Mouse (Mus musculus) midbrain, embryonic 11.5 days (tissue): ENCODE data around the gene Synj2. TPM values are rescaled to one million over a fixed set of nuclear protein-coding genes. Genes with fewer than 3 reads are reported as not detected.

Experiments
- ATAC-seq: fragments of 200-750 bp; cut with Nextera tagmentation; 2 replicates; pipeline ENCODE4 v1.8.0; 2017; ENCODE audit warnings: moderate TSS enrichment, moderate library complexity; ENCODE audit not compliant: low FRiP score
- DNase-seq: peaks from one replicate; pipeline ENCODE4 v3.0.0; 2015; ENCODE audit warnings: low spot score; ENCODE audit errors: missing footprints
- H3K27ac ChIP-seq: fragments of 300-500 bp; sonication (generic); 2 replicates; pipeline ENCODE4 v1.5.1; 2014; ENCODE audit warnings: low read depth, low read length
- H3K27me3 ChIP-seq: fragments of 300-500 bp; sonication (generic); 2 replicates; pipeline ENCODE4 v1.6.1; 2014; ENCODE audit warnings: mild to moderate bottlenecking, low read length, moderate library complexity, mixed read lengths; ENCODE audit not compliant: control insufficient read depth, insufficient read depth
- H3K36me3 ChIP-seq: fragments of 300-500 bp; sonication (generic); 2 replicates; pipeline ENCODE4 v1.6.1; 2014; ENCODE audit warnings: mild to moderate bottlenecking, low read length, moderate library complexity, mixed read lengths; ENCODE audit not compliant: control insufficient read depth, insufficient read depth
- H3K4me1 ChIP-seq: fragments of 300-500 bp; sonication (generic); 2 replicates; pipeline ENCODE4 v1.6.1; 2014; ENCODE audit warnings: low read length; ENCODE audit not compliant: control insufficient read depth, insufficient read depth
- H3K4me2 ChIP-seq: fragments of 300-500 bp; sonication (generic); 2 replicates; pipeline ENCODE4 v1.6.1; 2014; ENCODE audit warnings: mild to moderate bottlenecking, moderate library complexity
- H3K4me3 ChIP-seq: fragments of 300-500 bp; sonication (generic); 2 replicates; pipeline ENCODE4 v1.5.1; 2014; ENCODE audit warnings: low read depth, low read length
- H3K9ac ChIP-seq: fragments of 300-500 bp; sonication (generic); 2 replicates; pipeline ENCODE4 v1.6.1; 2014; ENCODE audit warnings: low read length
- H3K9me3 ChIP-seq: fragments of 300-500 bp; sonication (generic); 2 replicates; pipeline ENCODE4 v1.6.1; 2016; ENCODE audit warnings: low read length; ENCODE audit not compliant: control insufficient read depth
- WGBS: fragments of 180-500 bp; shearing (Covaris S2); extraction: QIAGEN DNeasy Blood & Tissue Kit; methylation state at CpG from one replicate; pipeline ENCODE4 v1.1.7; 2014; 5-methylcytosine and 5-hydroxymethylcytosine counted together
- polyA plus RNA-seq: library from polyadenylated mRNA; unstranded; fragments of >200 nt; fragmentation: Nextera tagmentation; extraction: Ambion mirVana; gene quantifications from 2 replicates; pipeline ENCODE4 v1.2.1, GENCODE M21; 2014

The Synj2 gene
- polyA plus RNA-seq, 1 experiment from 2014 or later: 0.74 TPM

- Histone ChIP-seq H3K4me3 (no peak overlapping the region), H3K4me2 (no peak overlapping the region), H3K27me3 (no peaks in the 10 kb centered on the region), H3K9me3 (no peaks in the 10 kb centered on the region), H3K9ac (no peak overlapping the region), H3K27ac (no peak overlapping the region), H3K36me3 (no peaks in the 10 kb centered on the region), H3K4me1 (no peaks in the 10 kb centered on the region)
- 72% methylated on average over 9 of the region's 9 CpGs for WGBS
- DNase-seq (no peak), ATAC-seq (no peak)
Measured at GRCm38 (mm10) chr17:5959802-5960201, 18.7 kb downstream of the Synj2 start.

GRCm38 (mm10) chr17:5963766-5964165 lies 22.7 kb downstream of the Synj2 start:
- Histone ChIP-seq H3K27ac (no peak overlapping the region), H3K9me3 (no peaks in the 10 kb centered on the region), H3K9ac (no peak overlapping the region), H3K36me3 (no peaks in the 10 kb centered on the region), H3K4me1 (no peaks in the 10 kb centered on the region), H3K27me3 (no peaks in the 10 kb centered on the region), H3K4me3 (no peak overlapping the region), H3K4me2 (no peak overlapping the region)
- 91% methylated on average over 8 of the region's 8 CpGs for WGBS
- DNase-seq (no peak), ATAC-seq (no peak)

GRCm38 (mm10) chr17:5965084-5965781 lies 24.2 kb downstream of the Synj2 start:
- no peak for DNase-seq
- H3K9me3 ChIP-seq: no peaks in the 10 kb centered on the region
- no peak overlapping the region for H3K27ac ChIP-seq
- no peak overlapping the region for H3K4me2 ChIP-seq
- no peak overlapping the region for H3K9ac ChIP-seq
- H3K4me3 ChIP-seq: no peak overlapping the region
- H3K36me3 ChIP-seq: no peaks in the 10 kb centered on the region
- 63% methylated on average over 9 of the region's 9 CpGs for WGBS
- no peaks in the 10 kb centered on the region for H3K27me3 ChIP-seq
- peaks cover 6% of the 10 kb centered on the region; the same call in 1 of the 2 replicates for H3K4me1 ChIP-seq
- no peak for ATAC-seq

- H3K4me1 ChIP-seq: peaks cover 6% of the 10 kb centered on the region; the same call in 1 of the 2 replicates
- no peaks in the 10 kb centered on the region for H3K27me3 ChIP-seq
- H3K9me3 ChIP-seq: no peaks in the 10 kb centered on the region
- no peak overlapping the region for H3K4me2 ChIP-seq
- H3K27ac ChIP-seq: no peak overlapping the region
- 73% methylated on average over 5 of the region's 5 CpGs for WGBS
- no peak overlapping the region for H3K9ac ChIP-seq
- ATAC-seq: no peak
- no peak for DNase-seq
- no peak overlapping the region for H3K4me3 ChIP-seq
- no peaks in the 10 kb centered on the region for H3K36me3 ChIP-seq
Measured at GRCm38 (mm10) chr17:5966706-5967105, 25.6 kb downstream of the Synj2 start.

GRCm38 (mm10) chr17:5968562-5968961 lies 27.5 kb downstream of the Synj2 start:
- ATAC-seq: no peak
- no peak overlapping the region for H3K27ac ChIP-seq
- H3K9me3 ChIP-seq: no peaks in the 10 kb centered on the region

GRCm38 (mm10) chr17:5969246-5969645 lies 28.2 kb downstream of the Synj2 start:
- H3K4me3 ChIP-seq: no peak overlapping the region
- no peak overlapping the region for H3K9ac ChIP-seq
- no peak overlapping the region for H3K27ac ChIP-seq
- ATAC-seq (no peak), DNase-seq (no peak)
- H3K27me3 ChIP-seq: no peaks in the 10 kb centered on the region
- no peaks in the 10 kb centered on the region for H3K36me3 ChIP-seq
- 67% methylated on average over 3 of the region's 3 CpGs for WGBS
- peaks cover 6% of the 10 kb centered on the region; the same call in 1 of the 2 replicates for H3K4me1 ChIP-seq
- H3K9me3 ChIP-seq: no peaks in the 10 kb centered on the region
- H3K4me2 ChIP-seq: no peak overlapping the region

More at GRCm38 (mm10) chr17:5968562-5968961, 27.5 kb downstream of the Synj2 start:
- WGBS: 54% methylated on average over 6 of the region's 6 CpGs
- Histone ChIP-seq H3K9ac (no peak overlapping the region), H3K4me1 (peaks cover 6% of the 10 kb centered on the region; the same call in 1 of the 2 replicates), H3K27me3 (no peaks in the 10 kb centered on the region), H3K4me3 (no peak overlapping the region), H3K36me3 (no peaks in the 10 kb centered on the region), H3K4me2 (no peak overlapping the region)
- DNase-seq: no peak

GRCm38 (mm10) chr17:5970298-5970821 lies 29.3 kb downstream of the Synj2 start:
- Histone ChIP-seq H3K4me1 (peaks cover 6% of the 10 kb centered on the region; the same call in 1 of the 2 replicates), H3K36me3 (no peaks in the 10 kb centered on the region), H3K27ac (no peak overlapping the region), H3K4me3 (no peak overlapping the region), H3K9me3 (no peaks in the 10 kb centered on the region), H3K9ac (no peak overlapping the region), H3K27me3 (no peaks in the 10 kb centered on the region), H3K4me2 (no peak overlapping the region)
- WGBS: 87% methylated on average over 5 of the region's 5 CpGs
- DNase-seq: no peak
- no peak for ATAC-seq

- Histone ChIP-seq H3K4me3 (no peak overlapping the region), H3K27me3 (no peaks in the 10 kb centered on the region), H3K27ac (no peak overlapping the region), H3K4me1 (peaks cover 8% of the 10 kb centered on the region; the same call in 1 of the 2 replicates), H3K36me3 (no peaks in the 10 kb centered on the region), H3K9me3 (no peaks in the 10 kb centered on the region), H3K4me2 (no peak overlapping the region), H3K9ac (no peak overlapping the region)
- WGBS: 75% methylated on average over 8 of the region's 8 CpGs
- no peak for ATAC-seq
- no peak for DNase-seq
Measured at GRCm38 (mm10) chr17:5973536-5973935, 32.5 kb downstream of the Synj2 start.

GRCm38 (mm10) chr17:5975099-5975977 lies 34.3 kb downstream of the Synj2 start:
- no peaks in the 10 kb centered on the region for H3K9me3 ChIP-seq
- ATAC-seq (no peak), DNase-seq (no peak)
- 62% methylated on average over 23 of the region's 23 CpGs for WGBS
- peaks cover 2% of the 10 kb centered on the region; the same call in 1 of the 2 replicates for H3K4me1 ChIP-seq
- no peak overlapping the region for H3K9ac ChIP-seq
- no peak overlapping the region for H3K4me2 ChIP-seq
- H3K36me3 ChIP-seq: no peaks in the 10 kb centered on the region
- no peak overlapping the region for H3K27ac ChIP-seq
- no peak overlapping the region for H3K4me3 ChIP-seq
- no peaks in the 10 kb centered on the region for H3K27me3 ChIP-seq
